Mouse (Mus musculus) embryonic facial prominence, embryonic 13.5 days (tissue): Measurements from ENCODE around the gene Slc7a15. TPM values are rescaled to one million over a fixed set of nuclear protein-coding genes. Genes with fewer than 3 reads are reported as not detected.
"Not testable (repeated sequence)": the region's sequence is repeated elsewhere in the genome, so short reads cannot be mapped to it uniquely, and the experiment has no call there.

Source experiments
- ATAC-seq: fragments of 200-750 bp; cut with Nextera tagmentation; 2 replicates; pipeline ENCODE4 v1.8.0; 2017; ENCODE audit warnings: low read depth; ENCODE audit not compliant: insufficient number of reproducible peaks, insufficient read depth, low FRiP score, low TSS enrichment
- H3K27ac ChIP-seq: fragments of 300-500 bp; sonication (generic); 2 replicates; pipeline ENCODE4 v1.5.1; 2015; ENCODE audit warnings: moderate library complexity, mild to moderate bottlenecking, inconsistent platforms
- H3K27me3 ChIP-seq: fragments of 300-500 bp; sonication (generic); 2 replicates; pipeline ENCODE4 v1.6.1; 2015; ENCODE audit warnings: mild to moderate bottlenecking, inconsistent platforms
- H3K36me3 ChIP-seq: fragments of 300-500 bp; sonication (generic); 2 replicates; pipeline ENCODE4 v1.6.1; 2015; ENCODE audit warnings: mild to moderate bottlenecking, inconsistent platforms
- H3K4me1 ChIP-seq: fragments of 300-500 bp; sonication (generic); 2 replicates; pipeline ENCODE4 v1.6.1; 2015; ENCODE audit warnings: inconsistent platforms
- H3K4me2 ChIP-seq: fragments of 300-500 bp; sonication (generic); 2 replicates; pipeline ENCODE4 v1.6.1; 2015; ENCODE audit warnings: moderate library complexity, mild to moderate bottlenecking, inconsistent platforms
- H3K4me3 ChIP-seq: fragments of 300-500 bp; sonication (generic); 2 replicates; pipeline ENCODE4 v1.5.1; 2015; ENCODE audit warnings: mild to moderate bottlenecking, inconsistent platforms
- H3K9ac ChIP-seq: fragments of 300-500 bp; sonication (generic); 2 replicates; pipeline ENCODE4 v1.6.1; 2015; ENCODE audit warnings: mild to moderate bottlenecking, inconsistent platforms
- H3K9me3 ChIP-seq: fragments of 300-500 bp; sonication (generic); 2 replicates; pipeline ENCODE4 v1.6.1; 2016; ENCODE audit warnings: inconsistent platforms
- WGBS: fragments of 180-500 bp; shearing (Covaris S2); methylation state at CpG from one replicate; pipeline ENCODE4 v1.1.7; 2015; ENCODE audit warnings: mixed read lengths; 5-methylcytosine and 5-hydroxymethylcytosine counted together
- polyA plus RNA-seq: library from polyadenylated mRNA; unstranded; fragments of >200 nt; fragmentation: Nextera tagmentation; extraction: Ambion mirVana; gene quantifications from 2 replicates; pipeline ENCODE4 v1.2.1, GENCODE M21; 2015

Slc7a15 gene
- 0.17 TPM in 1 of 2 replicates, not detected in the other for polyA plus RNA-seq

GRCm38 (mm10) chr12:8598966-8599365 lies at the start of gene Slc7a15:
Slc7a15 (minus strand) TSS chr12:8599066.
- not testable (repeated sequence) for H3K9me3 ChIP-seq, H3K4me2 ChIP-seq, H3K9ac ChIP-seq, H3K4me3 ChIP-seq, H3K27ac ChIP-seq, ATAC-seq, H3K4me1 ChIP-seq, H3K36me3 ChIP-seq, H3K27me3 ChIP-seq
- 92% methylated on average over 7 of the region's 7 CpGs for WGBS

GRCm38 (mm10) chr12:8648211-8648610 lies 49.3 kb upstream of the Slc7a15 start:
- not testable (repeated sequence) for H3K4me1 ChIP-seq, H3K9ac ChIP-seq, H3K4me3 ChIP-seq, H3K4me2 ChIP-seq, H3K9me3 ChIP-seq, H3K36me3 ChIP-seq, H3K27me3 ChIP-seq, ATAC-seq, H3K27ac ChIP-seq
- WGBS = 67% methylated on average over 8 of the region's 8 CpGs

GRCm38 (mm10) chr12:8641425-8641735 lies 42.5 kb upstream of the Slc7a15 start:
- Histone ChIP-seq H3K4me2 (peak overlapping the region; percentile 68), H3K4me3 (peak overlapping the region; percentile 80), H3K27ac (0 out of 2 replicates have a peak overlapping the region, but pooled peaks have one; percentile 97), H3K9ac (peak overlapping the region; percentile 95), H3K27me3 (no peaks in the 10 kb centered on the region), H3K36me3 (no peaks in the 10 kb centered on the region), H3K9me3 (no peaks in the 10 kb centered on the region), H3K4me1 (0 out of 2 replicates have a peak, but pooled peaks cover 4% of the 10 kb centered on the region)
- 3% methylated on average over 10 of the region's 10 CpGs for WGBS
- no peak for ATAC-seq

- no peaks in the 10 kb centered on the region for H3K27me3 ChIP-seq
- H3K9me3 ChIP-seq = no peaks in the 10 kb centered on the region
- H3K4me3 ChIP-seq = peak overlapping the region; percentile 80
- peak overlapping the region; percentile 95 for H3K9ac ChIP-seq
- H3K36me3 ChIP-seq = no peaks in the 10 kb centered on the region
- H3K27ac ChIP-seq = peak overlapping the region; percentile 97
- H3K4me2 ChIP-seq = peak overlapping the region; percentile 68
- 0 out of 2 replicates have a peak, but pooled peaks cover 4% of the 10 kb centered on the region for H3K4me1 ChIP-seq
- WGBS = under 1% methylated on average over 47 of the region's 47 CpGs
- ATAC-seq = peak; percentile 97
Observed at GRCm38 (mm10) chr12:8640711-8641424, 42.0 kb upstream of the Slc7a15 start.

- not testable (repeated sequence) for H3K9me3 ChIP-seq, ATAC-seq, H3K4me1 ChIP-seq, H3K27me3 ChIP-seq, H3K27ac ChIP-seq, H3K36me3 ChIP-seq
- Histone ChIP-seq H3K9ac (peak overlapping the region; percentile 69), H3K4me3 (peak overlapping the region; percentile 80), H3K4me2 (peak overlapping the region; percentile 63)
- 4% methylated on average over 2 of the region's 2 CpGs for WGBS
Observed at GRCm38 (mm10) chr12:8640186-8640585, 41.3 kb upstream of the Slc7a15 start.

GRCm38 (mm10) chr12:8638411-8639087 lies 39.7 kb upstream of the Slc7a15 start:
- not testable (repeated sequence) for H3K4me3 ChIP-seq, ATAC-seq, H3K9me3 ChIP-seq, H3K36me3 ChIP-seq, H3K9ac ChIP-seq, H3K27ac ChIP-seq, H3K27me3 ChIP-seq, H3K4me2 ChIP-seq, H3K4me1 ChIP-seq
- WGBS = 63% methylated on average over 10 of the region's 10 CpGs

- Histone ChIP-seq H3K9ac (no peak overlapping the region), H3K36me3 (no peaks in the 10 kb centered on the region), H3K4me3 (no peak overlapping the region), H3K9me3 (no peaks in the 10 kb centered on the region), H3K27ac (no peak overlapping the region), H3K4me1 (0 out of 2 replicates have a peak, but pooled peaks cover 4% of the 10 kb centered on the region), H3K27me3 (no peaks in the 10 kb centered on the region), H3K4me2 (no peak overlapping the region)
- 95% methylated on average over 14 of the region's 14 CpGs for WGBS
- ATAC-seq = no peak
Observed at GRCm38 (mm10) chr12:8636945-8637344, 38.1 kb upstream of the Slc7a15 start.

- no peak overlapping the region for H3K9ac ChIP-seq
- 95% methylated on average over 4 of the region's 4 CpGs for WGBS
- H3K36me3 ChIP-seq = no peaks in the 10 kb centered on the region
- H3K9me3 ChIP-seq = no peaks in the 10 kb centered on the region
- H3K27me3 ChIP-seq = no peaks in the 10 kb centered on the region
- 0 out of 2 replicates have a peak, but pooled peaks cover 4% of the 10 kb centered on the region for H3K4me1 ChIP-seq
- no peak overlapping the region for H3K27ac ChIP-seq
- no peak overlapping the region for H3K4me3 ChIP-seq
- no peak for ATAC-seq
- H3K4me2 ChIP-seq = no peak overlapping the region
Observed at GRCm38 (mm10) chr12:8635546-8635945, 36.7 kb upstream of the Slc7a15 start.

GRCm38 (mm10) chr12:8634306-8634705 lies 35.4 kb upstream of the Slc7a15 start:
- no peaks in the 10 kb centered on the region for H3K36me3 ChIP-seq
- no peaks in the 10 kb centered on the region for H3K9me3 ChIP-seq
- ATAC-seq = no peak
- no peaks in the 10 kb centered on the region for H3K27me3 ChIP-seq
- H3K4me2 ChIP-seq = no peak overlapping the region
- no peaks in the 10 kb centered on the region for H3K4me1 ChIP-seq
- 95% methylated on average over 1 of the region's 1 CpGs for WGBS
- H3K4me3 ChIP-seq = no peak overlapping the region
- H3K27ac ChIP-seq = no peak overlapping the region
- no peak overlapping the region for H3K9ac ChIP-seq

- H3K9me3 ChIP-seq = no peaks in the 10 kb centered on the region
- no peaks in the 10 kb centered on the region for H3K4me1 ChIP-seq
- no peak overlapping the region for H3K4me2 ChIP-seq
- H3K36me3 ChIP-seq = no peaks in the 10 kb centered on the region
- no peak overlapping the region for H3K9ac ChIP-seq
- WGBS = 86% methylated on average over 2 of the region's 2 CpGs
- no peak for ATAC-seq
- H3K4me3 ChIP-seq = no peak overlapping the region
- no peaks in the 10 kb centered on the region for H3K27me3 ChIP-seq
- no peak overlapping the region for H3K27ac ChIP-seq
Observed at GRCm38 (mm10) chr12:8632737-8633365, 34.0 kb upstream of the Slc7a15 start.

GRCm38 (mm10) chr12:8631691-8632090 lies 32.8 kb upstream of the Slc7a15 start:
- no peak for ATAC-seq
- no peak overlapping the region for H3K4me2 ChIP-seq
- no peaks in the 10 kb centered on the region for H3K27me3 ChIP-seq
- no peaks in the 10 kb centered on the region for H3K4me1 ChIP-seq
- no peaks in the 10 kb centered on the region for H3K9me3 ChIP-seq
- H3K9ac ChIP-seq = no peak overlapping the region
- H3K36me3 ChIP-seq = no peaks in the 10 kb centered on the region
- H3K27ac ChIP-seq = no peak overlapping the region
- WGBS = 93% methylated on average over 1 of the region's 1 CpGs
- no peak overlapping the region for H3K4me3 ChIP-seq

GRCm38 (mm10) chr12:8629537-8629936 lies 30.7 kb upstream of the Slc7a15 start:
- Histone ChIP-seq H3K4me2 (no peak overlapping the region), H3K4me3 (no peak overlapping the region), H3K36me3 (no peaks in the 10 kb centered on the region), H3K9ac (no peak overlapping the region), H3K9me3 (no peaks in the 10 kb centered on the region), H3K27ac (no peak overlapping the region), H3K27me3 (no peaks in the 10 kb centered on the region), H3K4me1 (no peaks in the 10 kb centered on the region)
- ATAC-seq = no peak
- 94% methylated on average over 6 of the region's 6 CpGs for WGBS
